Mouse (Mus musculus) forebrain, postnatal 0 days (tissue): Measurements from ENCODE around the gene Enho. TPM values are rescaled to one million over a fixed set of nuclear protein-coding genes. Genes with fewer than 3 reads are reported as not detected.

Experiments used
- ATAC-seq: fragments of 200-750 bp; cut with Nextera tagmentation; 2 replicates; pipeline ENCODE4 v1.8.0; 2017; ENCODE audit warnings: mild to moderate bottlenecking, moderate library complexity
- DNase-seq: peaks from one replicate; pipeline ENCODE4 v3.0.0-alpha.2; 2015
- H3K27ac ChIP-seq: fragments of 300-500 bp; sonication (generic); 2 replicates; pipeline ENCODE4 v1.5.1; 2014; ENCODE audit warnings: low read depth, mild to moderate bottlenecking, antibody characterized with exemption, low read length, moderate library complexity, mixed read lengths
- H3K27me3 ChIP-seq: fragments of 300-500 bp; sonication (generic); 2 replicates; pipeline ENCODE4 v1.6.1; 2014; ENCODE audit warnings: mild to moderate bottlenecking, low read length, mixed read lengths; ENCODE audit not compliant: insufficient read depth
- H3K36me3 ChIP-seq: fragments of 300-500 bp; sonication (generic); 2 replicates; pipeline ENCODE4 v1.6.1; 2014; ENCODE audit warnings: mild to moderate bottlenecking, moderate library complexity; ENCODE audit not compliant: insufficient read depth
- H3K4me1 ChIP-seq: fragments of 300-500 bp; sonication (generic); 2 replicates; pipeline ENCODE4 v1.6.1; 2014; ENCODE audit warnings: antibody characterized with exemption; ENCODE audit not compliant: insufficient read depth
- H3K4me2 ChIP-seq: fragments of 300-500 bp; sonication (generic); 2 replicates; pipeline ENCODE4 v1.6.1; 2014; ENCODE audit warnings: low read depth, mild to moderate bottlenecking, moderate library complexity
- H3K4me3 ChIP-seq: fragments of 300-500 bp; sonication (generic); 2 replicates; pipeline ENCODE4 v1.5.1; 2014; ENCODE audit warnings: low read depth, low read length, mixed read lengths
- H3K9ac ChIP-seq: fragments of 300-500 bp; sonication (generic); 2 replicates; pipeline ENCODE4 v1.6.1; 2014; ENCODE audit warnings: mild to moderate bottlenecking
- H3K9me3 ChIP-seq: fragments of 300-500 bp; sonication (generic); 2 replicates; pipeline ENCODE4 v1.6.1; 2016; ENCODE audit warnings: low read length
- CTCF ChIP-seq: sonication (generic); IDR thresholded peaks from 2 replicates; pipeline ENCODE4 v1.5.1; 2016; ENCODE audit warnings: antibody characterized with exemption, control low read depth, low read depth
- WGBS: fragments of 180-500 bp; shearing (Covaris S2); extraction: QIAGEN DNeasy Blood & Tissue Kit; methylation state at CpG from one replicate; pipeline ENCODE4 v1.1.7; 2014; 5-methylcytosine and 5-hydroxymethylcytosine counted together
- polyA plus RNA-seq: library from polyadenylated mRNA; unstranded; fragments of >200 nt; fragmentation: Nextera tagmentation; extraction: Ambion mirVana; gene quantifications from 2 replicates; pipeline ENCODE4 v1.2.1, GENCODE M21; 2015
- total RNA-seq: library from RNA; depleted of rRNA; stranded (reverse); fragments of >200 nt; gene quantifications from 2 replicates; pipeline ENCODE4 v1.2.3, GENCODE M21; 2014; rRNA removed

Gene Enho
- total and polyA plus RNA-seq, 2 experiments from 2014 or later = 106 to 117 TPM

DNA sequence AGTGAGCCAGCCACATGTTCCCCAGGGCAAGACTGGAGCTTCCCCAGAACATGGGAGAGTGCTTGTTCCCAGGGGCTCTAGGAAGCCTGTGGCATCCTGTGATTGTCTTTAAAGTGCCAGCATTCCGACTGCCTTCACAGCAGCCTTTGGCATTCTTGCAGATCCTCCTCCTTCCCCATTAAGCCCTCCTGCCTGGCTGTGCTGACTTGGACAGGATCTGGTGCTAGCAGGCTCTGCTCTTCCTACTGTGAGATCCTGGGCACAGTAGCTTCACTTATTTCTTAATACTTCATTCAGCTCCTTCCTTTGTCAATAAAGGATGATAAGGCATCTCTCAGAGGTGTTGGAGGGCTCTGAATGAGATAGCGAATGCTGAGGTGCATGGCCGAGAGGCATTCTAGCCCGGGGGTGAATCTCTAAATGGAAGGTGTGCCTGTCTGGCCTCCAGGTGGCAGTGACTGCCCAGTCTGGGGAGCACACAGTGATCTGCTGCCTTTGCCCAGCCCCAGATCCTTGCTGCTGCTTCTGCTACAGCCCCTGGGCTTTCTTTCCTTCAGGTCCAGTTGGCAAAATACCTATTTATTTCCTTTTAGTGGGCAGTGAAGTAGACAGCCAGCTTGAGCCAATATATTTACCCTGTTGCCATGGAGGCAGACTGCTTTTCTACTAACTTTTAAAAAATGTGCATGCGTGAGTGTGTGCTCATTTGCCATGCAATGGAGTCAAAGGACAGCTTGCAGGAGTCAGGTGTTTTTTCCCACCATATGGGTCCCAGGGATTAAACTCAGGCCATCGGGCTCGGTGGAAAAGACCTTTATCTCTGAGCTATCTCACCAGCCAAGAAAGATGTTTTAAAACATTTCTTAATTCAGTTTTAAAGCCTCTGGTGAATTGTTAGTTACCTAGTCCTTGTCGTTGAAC is 35.4 kb downstream of the Enho start:
- Histone ChIP-seq H3K27ac (no peak overlapping the region), H3K9me3 (no peaks in the 10 kb centered on the region), H3K27me3 (no peaks in the 10 kb centered on the region), H3K4me1 (no peaks in the 10 kb centered on the region), H3K4me3 (no peak overlapping the region), H3K36me3 (no peaks in the 10 kb centered on the region), H3K9ac (no peak overlapping the region), H3K4me2 (no peak overlapping the region)
- DNase-seq = peak; percentile 40
- peak; percentile 57 for TF ChIP-seq CTCF
- no peak for ATAC-seq
- WGBS = 19% methylated on average over 8 of the region's 8 CpGs

DNA sequence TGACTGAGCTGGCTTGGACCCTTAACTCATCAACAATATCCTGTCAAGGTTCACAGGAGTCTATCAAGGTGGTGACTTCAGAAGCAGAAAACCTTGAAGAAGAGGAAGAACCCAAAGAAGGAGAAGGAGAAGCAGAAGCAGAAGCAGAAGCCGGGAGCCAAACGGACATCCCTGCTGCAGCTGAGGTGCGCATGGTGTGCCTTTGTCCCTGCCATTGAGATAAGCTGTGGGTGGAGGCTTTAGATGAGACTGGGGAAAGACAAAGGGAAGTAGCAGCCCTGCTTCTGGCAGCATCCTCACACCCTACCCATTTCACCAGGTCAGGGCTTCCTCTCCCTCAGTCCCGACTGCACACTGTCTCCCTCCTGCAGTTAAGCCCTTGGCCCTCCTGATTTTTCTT is 37.3 kb downstream of the Enho start:
- no peak for DNase-seq
- Histone ChIP-seq H3K4me2 (no peak overlapping the region), H3K4me3 (no peak overlapping the region), H3K9ac (no peak overlapping the region), H3K27ac (no peak overlapping the region), H3K27me3 (no peaks in the 10 kb centered on the region), H3K9me3 (no peaks in the 10 kb centered on the region), H3K36me3 (no peaks in the 10 kb centered on the region), H3K4me1 (no peaks in the 10 kb centered on the region)
- TF ChIP-seq CTCF = no peak
- no peak for ATAC-seq
- 56% methylated on average over 4 of the region's 4 CpGs for WGBS

Other genes with a start within 250 kb of the Enho start
- 2.2 and 4.2 TPM in 2 replicates for gene Kif24, start 175.4 kb downstream of the Enho start, total RNA-seq
- gene Kif24, start 175.4 kb downstream of the Enho start, polyA plus RNA-seq = 0.78 and 1.8 TPM in 2 replicates
- gene Nudt2, start 175.2 kb downstream of the Enho start, total RNA-seq = 56.0 and 80.3 TPM in 2 replicates
- 95.5 and 101 TPM in 2 replicates for gene Nudt2, start 175.2 kb downstream of the Enho start, polyA plus RNA-seq
- 14.7 and 16.0 TPM in 2 replicates for gene AI464131, start 137.2 kb downstream of the Enho start, total RNA-seq
- gene AI464131, start 137.2 kb downstream of the Enho start, polyA plus RNA-seq = 4.7 and 8.2 TPM in 2 replicates
- gene 1110017D15Rik, start 123.0 kb downstream of the Enho start, total RNA-seq = 11.8 and 15.6 TPM in 2 replicates
- 21.1 and 21.7 TPM in 2 replicates for gene 1110017D15Rik, start 123.0 kb downstream of the Enho start, polyA plus RNA-seq
- gene Fam219a, start 70.8 kb downstream of the Enho start, total RNA-seq = 76.6 and 95.8 TPM in 2 replicates
- 13.8 and 18.6 TPM in 2 replicates for gene Fam219a, start 70.8 kb downstream of the Enho start, polyA plus RNA-seq
- gene Dnaic1, start 70.5 kb downstream of the Enho start, total RNA-seq = 2.2 and 4.9 TPM in 2 replicates
- 2.7 and 2.8 TPM in 2 replicates for gene Dnaic1, start 70.5 kb downstream of the Enho start, polyA plus RNA-seq
- gene Cntfr, start 56.8 kb upstream of the Enho start, total RNA-seq = 24.7 and 25.9 TPM in 2 replicates
- 13.6 and 14.2 TPM in 2 replicates for gene Cntfr, start 56.8 kb upstream of the Enho start, polyA plus RNA-seq
- 16.8 and 17.2 TPM in 2 replicates for gene Il11ra1, start 59.7 kb upstream of the Enho start, total RNA-seq
- 29.1 and 31.2 TPM in 2 replicates for gene Il11ra1, start 59.7 kb upstream of the Enho start, polyA plus RNA-seq
- 36.3 and 44.4 TPM in 2 replicates for gene Rpp25l, start 73.2 kb upstream of the Enho start, total RNA-seq
- 43.0 and 52.0 TPM in 2 replicates for gene Rpp25l, start 73.2 kb upstream of the Enho start, polyA plus RNA-seq
- 184 and 251 TPM in 2 replicates for gene Dctn3, start 82.8 kb upstream of the Enho start, total RNA-seq
- 378 and 438 TPM in 2 replicates for gene Dctn3, start 82.8 kb upstream of the Enho start, polyA plus RNA-seq
- not detected in 2 replicates for gene Arid3c, start 90.8 kb upstream of the Enho start, total RNA-seq
- 0.14 and 0.15 TPM in 2 replicates for gene Arid3c, start 90.8 kb upstream of the Enho start, polyA plus RNA-seq
- gene Galt, start 114.9 kb upstream of the Enho start, total RNA-seq = 42.4 and 43.1 TPM in 2 replicates
- gene Galt, start 114.9 kb upstream of the Enho start, polyA plus RNA-seq = 43.4 and 47.3 TPM in 2 replicates
- gene Sigmar1, start 115.8 kb upstream of the Enho start, total RNA-seq = 28.4 and 29.8 TPM in 2 replicates
- 32.0 and 39.7 TPM in 2 replicates for gene Sigmar1, start 115.8 kb upstream of the Enho start, polyA plus RNA-seq
- 204 and 225 TPM in 2 replicates for gene Ccl27a, start 133.9 kb upstream of the Enho start, total RNA-seq
- gene Ccl27a, start 133.9 kb upstream of the Enho start, polyA plus RNA-seq = 289 and 323 TPM in 2 replicates